Mouse (Mus musculus) MEL (cell line): ENCODE data around the gene Slc15a2. TPM values are rescaled to one million over a fixed set of nuclear protein-coding genes. Genes with fewer than 3 reads are reported as not detected.

ENCODE experiments used
- DNase-seq: peaks from one replicate; pipeline ENCODE4 v3.0.0; 2011; ENCODE audit warnings: low read depth, low spot score
- H3K27ac ChIP-seq: 2 replicates; pipeline ENCODE4 v1.5.1; 2012; ENCODE audit warnings: low read depth, mild to moderate bottlenecking, control low read depth, low read length, moderate library complexity; ENCODE audit not compliant: control insufficient read depth
- H3K27me3 ChIP-seq, 2 experiments: fragments of 150-350 bp in 1 of 2; sonication (generic) in 1 of 2; 2 replicates each; pipeline ENCODE4 v1.6.1; 2012; ENCODE audit warnings: low read length in 2 of 2, mild to moderate bottlenecking in 2 of 2, improper control_type of control experiment in 1 of 2, moderate library complexity in 1 of 2; ENCODE audit not compliant: insufficient read depth in 2 of 2, control insufficient read depth in 1 of 2
- H3K36me3 ChIP-seq, 2 experiments: 2 replicates each; pipeline ENCODE4 v1.6.1; 2012 to 2014; ENCODE audit warnings: low read length in 2 of 2, improper control_type of control experiment in 1 of 2, inconsistent platforms in 1 of 2, mild to moderate bottlenecking in 1 of 2; ENCODE audit not compliant: insufficient read depth in 2 of 2, control insufficient read depth in 1 of 2
- H3K4me1 ChIP-seq, 2 experiments: fragments of 150-350 bp in 1 of 2; sonication (generic) in 1 of 2; 2 replicates each; pipeline ENCODE4 v1.6.1; 2012; ENCODE audit warnings: low read length in 2 of 2, improper control_type of control experiment in 1 of 2, mild to moderate bottlenecking in 1 of 2; ENCODE audit not compliant: insufficient read depth in 2 of 2, control insufficient read depth in 1 of 2
- H3K4me3 ChIP-seq, 2 experiments: fragments of 150-350 bp in 1 of 2; sonication (generic) in 1 of 2; 2 replicates each; pipeline ENCODE4 v1.5.1; 2012; ENCODE audit warnings: low read depth in 2 of 2, low read length in 2 of 2, mild to moderate bottlenecking in 2 of 2, moderate library complexity in 2 of 2, control low read depth in 1 of 2, improper control_type of control experiment in 1 of 2; ENCODE audit not compliant: control insufficient read depth in 1 of 2, insufficient read depth in 1 of 2
- H3K79me2 ChIP-seq: 2 replicates; pipeline ENCODE4 v1.6.1; 2012; ENCODE audit warnings: mild to moderate bottlenecking, low read length, moderate library complexity; ENCODE audit not compliant: control insufficient read depth, poor library complexity, insufficient read depth
- H3K9ac ChIP-seq: 2 replicates; pipeline ENCODE4 v1.6.1; 2012; ENCODE audit warnings: low read depth, mild to moderate bottlenecking, control low read depth, low read length, moderate library complexity; ENCODE audit not compliant: control insufficient read depth, poor library complexity, severe bottlenecking
- H3K9me3 ChIP-seq: fragments of 150-350 bp; sonication (generic); replicated peaks from 2 replicates; pipeline ENCODE4 v1.6.1; 2012; ENCODE audit warnings: mild to moderate bottlenecking, low read length, improper control_type of control experiment, moderate library complexity; ENCODE audit not compliant: insufficient read depth
- E2F4 ChIP-seq: IDR thresholded peaks from 2 replicates; pipeline ENCODE4 v1.6.1; 2011; ENCODE audit warnings: low read depth, low read length, improper control_type of control experiment, borderline replicate concordance
- EP300 ChIP-seq, 2 experiments: IDR thresholded peaks; 2 replicates each; pipeline ENCODE4 v1.6.1; 2011; ENCODE audit warnings: improper control_type of control experiment in 2 of 2, low read length in 2 of 2, low read depth in 1 of 2, mild to moderate bottlenecking in 1 of 2
- ETS1 ChIP-seq: IDR thresholded peaks from 2 replicates; pipeline ENCODE4 v1.6.1; 2012; ENCODE audit warnings: low read depth, mild to moderate bottlenecking, inconsistent platforms, low read length, improper control_type of control experiment, moderate library complexity
- GABPA ChIP-seq: IDR thresholded peaks from 2 replicates; pipeline ENCODE4 v1.6.1; 2012; ENCODE audit warnings: low read depth, mild to moderate bottlenecking, inconsistent platforms, low read length, improper control_type of control experiment, moderate library complexity
- GATA1 ChIP-seq: IDR thresholded peaks from 2 replicates; pipeline ENCODE4 v1.6.1; 2011; ENCODE audit warnings: low read depth, low read length, improper control_type of control experiment
- HCFC1 ChIP-seq: IDR thresholded peaks from 2 replicates; pipeline ENCODE4 v1.6.1; 2012; ENCODE audit warnings: low read depth, mild to moderate bottlenecking, inconsistent platforms, low read length, improper control_type of control experiment, moderate library complexity
- MAX ChIP-seq: IDR thresholded peaks from 2 replicates; pipeline ENCODE4 v1.6.1; 2011; ENCODE audit warnings: low read length, improper control_type of control experiment
- MEF2A ChIP-seq: IDR thresholded peaks from 2 replicates; pipeline ENCODE4 v1.6.1; 2014; ENCODE audit warnings: low read depth, mild to moderate bottlenecking, inconsistent platforms, low read length, improper control_type of control experiment; ENCODE audit not compliant: poor library complexity, insufficient replicate concordance, severe bottlenecking; ENCODE audit errors: extremely low read depth
- MYB ChIP-seq: IDR thresholded peaks from 2 replicates; pipeline ENCODE4 v1.6.1; 2011; ENCODE audit warnings: mild to moderate bottlenecking, low read depth, low read length, improper control_type of control experiment
- NELFE ChIP-seq: IDR thresholded peaks from 2 replicates; pipeline ENCODE4 v1.6.1; 2011; ENCODE audit warnings: low read depth, low read length, improper control_type of control experiment
- POLR2A ChIP-seq, 2 experiments: IDR thresholded peaks; 2 replicates each; pipeline ENCODE4 v1.6.1; 2011 to 2012; ENCODE audit warnings: low read length in 2 of 2, mild to moderate bottlenecking in 2 of 2, control low read depth in 1 of 2, improper control_type of control experiment in 1 of 2, low read depth in 1 of 2, moderate library complexity in 1 of 2; ENCODE audit not compliant: control insufficient read depth in 1 of 2, insufficient read depth in 1 of 2, poor library complexity in 1 of 2
- SMC3 ChIP-seq: IDR thresholded peaks from 2 replicates; pipeline ENCODE4 v1.6.1; 2011; ENCODE audit warnings: low read depth, low read length, improper control_type of control experiment
- ZNF384 ChIP-seq: IDR thresholded peaks from 2 replicates; pipeline ENCODE4 v1.6.1; 2012; ENCODE audit warnings: low read depth, mild to moderate bottlenecking, inconsistent platforms, low read length, improper control_type of control experiment
- polyA plus RNA-seq, 2 experiments: library from polyadenylated mRNA; stranded (reverse) in 1 of 2; unstranded in 1 of 2; fragments of >175 nt in 1 of 2; fragments of >200 nt in 1 of 2; gene quantifications; 2 replicates each; pipeline versions ENCODE4 v1.2.1 to v1.2.4; 2012; ENCODE audit warnings: low replicate concordance in 2 of 2, low read depth in 1 of 2; ENCODE audit not compliant: insufficient read length in 2 of 2, insufficient read depth in 1 of 2, missing spikeins in 1 of 2
- total RNA-seq: library from RNA; depleted of rRNA; stranded (reverse); fragments of 300-350 nt; gene quantifications from 2 replicates; pipeline ENCODE4 v1.2.3, GENCODE M21; 2012

Slc15a2 gene
- total and polyA plus RNA-seq, 3 experiments, result not detected

GRCm38 (mm10) chr16:36770830-36771229 is 13.9 kb downstream of the Slc15a2 start:
- no peak overlapping the region for H3K4me3 ChIP-seq
- H3K4me1 ChIP-seq, result no peaks in the 10 kb centered on the region
- no peak overlapping the region for H3K27ac ChIP-seq
- H3K9me3 ChIP-seq, result no peaks in the 10 kb centered on the region
- DNase-seq, result no peak
- no peaks in the 10 kb centered on the region for H3K79me2 ChIP-seq
- H3K36me3 ChIP-seq, result no peaks in the 10 kb centered on the region
- TF ChIP-seq EP300 (IDR thresholded peaks at IDR 0.05; ENCODE audit: low read depth in 1 of 2, low read length in 2 of 2), result no peak
- TF ChIP-seq HCFC1, result no peak
- TF ChIP-seq GABPA, result no peak
- no peak for TF ChIP-seq MYB
- TF ChIP-seq MAX, result no peak
- TF ChIP-seq MEF2A, result no peak
- TF ChIP-seq SMC3, result no peak
- TF ChIP-seq GATA1, result no peak
- no peak for TF ChIP-seq ETS1
- no peak overlapping the region for H3K9ac ChIP-seq
- H3K27me3 ChIP-seq, result peaks cover 0 to 5% of the 10 kb centered on the region in 2 experiments; a peak in 2 of 4 replicates

DNA sequence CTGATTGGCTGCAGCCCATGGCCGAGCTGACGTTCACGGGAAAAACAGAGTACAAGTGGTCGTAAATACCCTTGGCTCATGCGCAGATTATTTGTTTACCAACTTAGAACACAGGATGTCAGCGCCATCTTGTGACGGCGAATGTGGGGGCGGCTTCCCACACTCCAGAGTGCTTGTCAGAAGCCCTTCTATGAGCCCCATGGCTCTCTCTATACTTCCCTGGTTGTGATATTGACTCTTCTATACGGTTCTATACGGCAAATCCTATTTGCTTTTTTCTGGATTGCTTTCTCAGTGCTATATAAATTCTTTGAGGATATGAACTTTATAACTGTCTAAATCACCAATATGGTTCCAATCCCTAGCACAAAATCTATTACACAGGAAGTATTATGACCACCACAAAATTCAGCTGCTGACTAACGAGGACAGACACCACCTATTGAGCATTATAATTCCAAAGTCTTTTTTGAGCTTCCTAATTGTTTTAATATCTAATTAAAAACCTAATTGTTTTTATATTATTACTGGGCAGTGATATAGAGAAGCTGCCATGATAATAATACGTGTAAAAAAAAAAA is 14.5 kb downstream of the Slc15a2 start:
- Histone ChIP-seq H3K9me3 (no peaks in the 10 kb centered on the region), H3K9ac (no peak overlapping the region), H3K4me3 (no peak overlapping the region), H3K36me3 (no peaks in the 10 kb centered on the region), H3K27ac (no peak overlapping the region), H3K79me2 (no peaks in the 10 kb centered on the region), H3K4me1 (no peaks in the 10 kb centered on the region), H3K27me3 (peaks cover 0 to 5% of the 10 kb centered on the region in 2 experiments; a peak in 2 of 4 replicates)
- no peak for TF ChIP-seq NELFE
- no peak for TF ChIP-seq E2F4
- TF ChIP-seq POLR2A (IDR thresholded peaks at IDR 0.05; ENCODE audit: control insufficient read depth in 1 of 2, insufficient read depth in 1 of 2, low read depth in 1 of 2, low read length in 2 of 2, poor library complexity in 1 of 2), result no peak
- no peak for TF ChIP-seq GABPA
- no peak for DNase-seq

- no peaks in the 10 kb centered on the region for H3K4me1 ChIP-seq
- no peak overlapping the region for H3K9ac ChIP-seq
- no peak overlapping the region for H3K4me3 ChIP-seq
- TF ChIP-seq ZNF384, result no peak
- TF ChIP-seq GATA1, result 0 out of 2 replicates have a peak, but pooled peaks have one; percentile 9
- TF ChIP-seq, all 39 proteins: peak for 1
- no peaks in the 10 kb centered on the region for H3K79me2 ChIP-seq
- DNase-seq, result no peak
- H3K9me3 ChIP-seq, result no peaks in the 10 kb centered on the region
- H3K36me3 ChIP-seq, result no peaks in the 10 kb centered on the region
- peaks cover 0 to 2% of the 10 kb centered on the region in 2 experiments; a peak in 1 of 4 replicates for H3K27me3 ChIP-seq
- no peak overlapping the region for H3K27ac ChIP-seq
These were observed 32.8 kb downstream of the Slc15a2 start for GRCm38 (mm10) chr16:36751979-36752378.
